Mouse (Mus musculus): ENCODE measurements around the gene Acsbg2.
"Not testable (repeated sequence)": the region's sequence is repeated elsewhere in the genome, so short reads cannot be mapped to it uniquely, and the experiment has no call there.

The Acsbg2 gene

DNA sequence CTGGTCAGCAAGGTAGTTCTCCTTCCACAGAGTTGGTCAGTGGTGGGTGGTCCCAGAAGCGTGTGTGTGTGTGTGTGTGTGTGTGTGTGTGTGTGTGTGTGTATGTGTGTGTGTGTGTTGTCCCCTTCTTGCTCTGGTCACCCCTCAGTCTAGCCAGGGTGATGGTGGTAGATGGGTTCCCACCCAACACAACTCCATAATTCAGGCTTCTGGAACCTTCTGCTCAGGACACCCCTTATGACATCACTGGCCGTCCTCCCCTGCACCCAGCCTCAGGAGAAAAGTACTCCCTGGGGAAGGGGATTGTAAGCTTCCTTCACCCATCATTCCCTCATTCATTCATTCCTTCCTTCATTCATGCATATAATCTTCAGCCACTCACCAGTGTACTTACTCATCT, at the start of gene Acsbg2:
TSS of gene Acsbg2 (minus strand) at position 211 of the 400 bp plus-strand sequence.
- DNase-seq: no peak

DNA sequence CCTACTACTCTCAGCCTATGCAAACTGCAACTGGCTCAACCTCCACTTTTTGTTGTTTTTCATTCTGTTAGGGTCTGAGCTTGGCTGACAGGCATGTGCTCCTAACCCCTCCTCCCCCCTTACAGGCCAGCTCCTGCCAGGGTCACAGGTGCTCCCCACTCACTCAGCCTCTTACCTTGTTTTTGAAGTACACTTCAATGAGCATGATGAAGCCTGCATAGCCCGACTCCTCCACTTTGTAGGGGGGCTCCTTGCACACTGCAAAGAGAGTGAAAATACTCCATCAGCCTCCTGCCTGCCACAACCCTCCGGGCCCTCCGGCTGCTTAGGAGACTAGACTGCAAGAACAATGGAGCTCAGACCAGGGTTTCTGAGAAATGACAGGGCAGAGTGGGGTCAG, 45.5 kb upstream of the Acsbg2 start:
- DNase-seq: no peak

DNA sequence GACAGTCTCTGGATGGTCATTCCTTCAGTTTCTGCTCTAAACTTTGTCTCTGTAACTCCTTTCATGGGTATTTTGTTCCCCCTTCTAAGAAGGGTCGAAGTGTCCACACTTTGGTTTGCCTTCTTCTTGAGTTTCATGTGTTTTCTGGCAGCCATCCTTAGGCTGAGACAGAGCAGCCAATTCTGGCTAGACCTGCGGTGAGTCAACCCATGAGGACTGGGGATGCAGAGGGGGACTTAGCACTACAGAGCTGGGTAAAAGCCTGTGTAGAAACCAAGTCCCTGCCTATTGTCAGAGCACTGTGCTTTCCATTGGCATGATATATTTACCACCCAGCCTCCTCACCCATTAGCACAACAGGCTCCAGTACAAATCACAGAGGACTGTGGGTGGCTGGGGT, 42.9 kb upstream of the Acsbg2 start:
- no peak for DNase-seq

DNA sequence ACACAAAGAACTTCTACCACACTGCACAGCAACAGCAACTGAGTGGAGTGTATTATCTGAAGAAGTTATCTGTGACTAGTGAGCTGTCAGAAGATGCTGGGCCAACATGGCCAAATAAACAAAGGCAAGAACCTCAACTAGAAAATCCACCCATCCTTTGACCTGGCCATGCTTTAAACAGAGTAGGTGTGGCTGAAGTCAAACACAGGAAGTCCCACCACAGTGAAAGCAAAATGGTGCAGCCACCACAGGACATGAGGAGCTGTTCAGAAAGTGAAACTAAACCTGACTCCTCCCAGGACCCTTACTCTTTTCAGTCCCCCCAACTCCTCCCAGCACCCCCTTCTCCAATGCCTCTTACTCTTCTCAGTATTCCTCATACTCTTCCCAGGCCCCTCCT, 39.2 kb upstream of the Acsbg2 start:
- DNase-seq: no peak

DNA sequence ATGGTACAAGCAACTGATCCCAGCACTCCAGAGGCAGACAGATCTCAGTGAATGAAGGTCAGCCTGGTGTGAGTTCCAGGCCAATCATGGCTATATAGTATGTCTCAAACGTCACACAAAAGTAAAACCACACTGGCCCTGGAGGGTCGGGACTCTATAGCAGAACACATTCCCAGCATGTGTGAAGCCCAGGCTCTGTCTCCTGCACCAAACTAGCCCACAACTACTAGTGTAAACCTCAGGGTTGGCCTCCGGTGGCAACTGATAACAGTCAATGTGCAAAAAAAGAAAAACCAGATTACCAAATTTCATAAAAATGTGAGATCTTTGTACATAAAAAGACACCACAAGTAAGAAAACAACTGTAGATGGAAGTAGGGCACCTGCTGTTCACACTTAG, 38.8 kb upstream of the Acsbg2 start:
- no peak for DNase-seq

DNA sequence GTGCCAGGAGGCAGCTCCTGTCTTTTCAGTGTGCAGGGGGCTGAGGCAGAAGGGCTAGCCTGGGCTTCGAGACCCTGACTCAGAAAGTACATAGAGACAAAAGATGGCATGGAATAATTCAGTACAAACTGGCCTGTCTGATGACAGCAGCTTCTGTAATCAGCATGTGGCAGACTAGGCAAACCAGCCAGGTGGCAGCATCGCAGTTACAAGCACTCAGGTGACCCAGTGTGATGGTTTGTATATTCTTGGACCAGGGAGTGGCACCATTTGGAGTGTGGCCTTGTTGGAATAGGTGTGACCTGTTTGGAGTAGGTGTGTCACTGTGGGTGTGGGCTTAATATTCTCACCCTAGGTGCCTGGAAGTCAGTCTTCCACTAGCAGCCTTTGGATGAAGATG, 35.5 kb upstream of the Acsbg2 start:
- DNase-seq: not testable (repeated sequence)

DNA sequence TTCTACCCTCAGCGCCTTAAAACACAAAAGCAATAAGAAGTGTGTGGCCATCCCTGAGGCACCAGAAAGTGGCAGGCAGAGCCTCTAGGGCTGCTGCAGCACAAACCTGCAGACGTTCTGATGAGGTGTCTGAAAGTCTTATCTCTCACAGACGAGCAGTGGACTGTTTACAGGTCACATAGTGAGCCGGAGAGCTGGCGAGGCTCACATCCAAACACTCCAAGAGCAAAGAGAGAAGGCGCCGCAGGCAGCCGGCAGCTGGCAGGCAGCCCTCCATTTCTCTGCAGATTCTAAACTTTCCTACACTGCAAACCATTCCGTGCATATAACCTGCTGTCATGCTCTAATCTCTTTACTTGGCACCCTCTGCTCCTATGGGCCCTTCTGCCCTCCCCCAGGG, 33.6 kb upstream of the Acsbg2 start:
- no peak for DNase-seq

DNA sequence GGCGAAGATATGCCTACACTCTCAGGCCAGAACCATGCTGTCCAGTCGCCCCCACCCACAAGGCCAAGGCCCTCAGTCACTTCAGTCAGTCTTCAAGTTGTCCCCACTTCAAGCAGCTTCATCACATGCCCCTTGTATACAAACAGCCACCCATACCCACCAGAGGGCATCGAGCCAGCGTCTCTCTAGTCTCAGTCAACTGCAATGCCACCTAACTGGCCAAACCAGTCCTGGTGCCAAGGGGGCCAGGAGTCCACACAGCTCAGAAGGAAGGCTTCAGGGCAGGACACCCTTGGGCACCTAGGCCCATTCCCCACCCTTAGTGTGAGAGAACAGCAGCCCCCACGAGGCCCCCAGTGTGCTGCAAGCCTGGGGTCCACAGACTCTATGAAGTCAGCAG, 32.8 kb upstream of the Acsbg2 start:
- no peak for DNase-seq

DNA sequence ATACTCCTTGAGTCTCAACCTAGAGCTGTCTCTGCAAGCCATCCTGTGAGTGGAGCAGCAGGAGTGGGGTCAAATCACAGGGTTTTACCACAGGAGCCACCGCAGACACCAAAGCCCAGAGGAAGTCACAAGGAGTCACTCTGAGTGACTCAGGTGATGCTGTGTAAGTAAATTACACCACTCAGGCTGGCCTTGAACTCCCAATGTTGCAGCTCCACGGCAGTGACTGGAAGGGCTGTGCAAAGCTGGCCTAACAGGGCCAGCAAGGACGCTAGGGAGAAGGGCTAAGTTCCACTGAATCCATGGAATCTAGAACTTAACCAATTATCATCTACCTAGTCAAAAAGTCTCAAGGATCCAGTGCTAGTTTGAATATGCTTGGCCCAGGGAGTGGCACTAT, 31.9 kb upstream of the Acsbg2 start:
- no peak for DNase-seq

DNA sequence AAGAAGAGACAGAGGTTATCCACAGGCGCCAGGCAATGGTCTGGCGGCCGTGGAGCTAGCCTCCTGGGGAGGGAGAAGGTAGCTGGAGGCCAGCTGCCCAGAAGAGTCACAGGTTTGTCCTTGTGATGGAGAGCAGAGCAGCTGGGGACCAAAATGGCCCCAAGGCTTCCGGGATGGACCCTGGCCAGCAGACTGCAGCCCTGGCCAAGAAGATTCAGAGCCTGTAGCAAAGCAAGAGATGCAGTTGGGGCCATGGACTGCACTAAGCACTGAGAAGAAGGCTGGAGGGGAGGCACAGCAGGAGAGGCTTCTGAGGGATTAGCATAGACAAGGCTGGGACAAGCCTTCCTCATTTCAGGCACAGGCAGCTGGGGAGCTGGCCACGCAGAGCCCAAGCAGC, 28.5 kb upstream of the Acsbg2 start:
- no peak for DNase-seq

DNA sequence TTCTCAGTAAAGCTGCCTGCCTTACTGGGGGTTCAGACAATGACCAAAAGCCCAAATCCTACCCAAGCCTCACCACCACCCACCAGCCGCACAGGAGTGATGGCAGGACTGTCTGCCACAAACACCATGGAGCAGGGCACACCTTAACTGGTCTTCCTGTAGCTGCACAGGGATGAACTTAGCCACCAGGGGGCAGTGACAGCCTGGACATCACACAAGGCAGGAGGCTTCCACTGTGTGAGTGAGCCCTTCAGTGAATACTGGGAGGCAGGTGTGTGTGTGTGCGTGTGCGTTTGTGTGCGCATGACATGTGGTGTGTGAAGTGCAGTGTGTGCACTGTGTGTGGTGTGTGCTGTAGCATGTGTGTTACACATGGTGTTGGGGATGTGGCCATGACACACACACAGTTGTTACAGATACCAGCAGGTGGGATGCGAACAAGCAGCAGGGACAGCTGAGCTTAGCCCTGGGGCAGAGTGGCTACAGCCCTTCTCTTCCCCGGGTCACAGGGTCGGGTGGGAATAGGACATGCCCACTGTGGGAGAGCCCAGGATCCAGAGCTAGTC, 23.5 kb upstream of the Acsbg2 start:
- peak; percentile 61 to 80 for DNase-seq

DNA sequence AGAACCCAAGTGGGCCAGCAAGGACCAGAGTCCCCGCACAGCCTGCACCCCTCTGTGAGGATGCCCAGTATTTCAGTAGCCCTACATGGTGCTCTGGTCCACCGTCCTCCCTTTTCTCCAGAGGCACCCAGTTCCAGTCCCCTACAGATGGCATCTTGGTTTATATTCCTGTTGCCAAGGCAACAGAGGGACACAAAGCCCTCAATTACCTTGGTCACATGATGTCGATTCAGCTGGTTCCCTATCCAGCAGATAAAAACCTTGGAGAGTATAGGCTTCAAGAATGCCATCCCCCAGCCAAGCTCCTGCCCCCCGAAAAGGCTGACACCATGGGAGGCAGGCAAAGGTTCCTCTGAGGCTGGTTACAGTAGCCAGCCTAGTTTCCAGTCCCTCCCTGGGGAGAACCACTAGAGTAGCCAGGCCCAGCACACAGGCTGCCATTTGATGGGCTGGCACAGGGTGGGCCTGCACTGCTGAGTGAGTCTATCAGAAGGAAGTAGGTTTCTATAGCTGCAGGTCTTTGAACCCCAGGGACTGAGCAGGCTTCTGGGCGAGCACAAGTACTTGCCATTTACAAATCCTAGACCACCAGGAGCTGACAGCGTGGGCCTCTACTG, 22.4 kb upstream of the Acsbg2 start:
- no peak for DNase-seq

DNA sequence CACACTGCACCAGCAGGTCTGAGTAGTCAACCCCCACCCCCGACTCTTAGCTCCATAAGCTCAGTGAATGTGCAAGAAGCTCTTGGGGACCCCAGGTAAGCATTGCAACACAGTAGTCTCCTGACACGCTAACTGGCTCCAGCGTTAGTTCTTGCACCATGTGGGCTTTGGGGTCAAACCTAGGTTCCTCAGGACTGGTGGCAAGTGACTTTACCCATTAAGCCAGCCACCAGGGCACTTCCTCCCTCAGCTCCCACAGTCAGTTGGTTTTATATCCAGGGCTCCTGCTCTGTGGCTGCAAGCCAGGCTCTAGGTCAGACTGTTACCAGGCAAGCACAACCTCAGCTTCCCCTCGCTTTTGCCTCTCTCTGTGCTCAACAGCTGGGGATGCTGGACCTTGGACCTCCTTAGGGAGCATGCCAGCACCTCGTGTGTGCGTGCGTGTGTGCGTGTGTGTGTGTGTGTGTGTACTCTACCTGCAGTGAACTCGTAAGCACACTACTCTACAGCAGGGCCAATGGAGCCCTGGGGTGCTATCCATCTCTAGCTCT, 21.2 kb upstream of the Acsbg2 start:
- DNase-seq: no peak

DNA sequence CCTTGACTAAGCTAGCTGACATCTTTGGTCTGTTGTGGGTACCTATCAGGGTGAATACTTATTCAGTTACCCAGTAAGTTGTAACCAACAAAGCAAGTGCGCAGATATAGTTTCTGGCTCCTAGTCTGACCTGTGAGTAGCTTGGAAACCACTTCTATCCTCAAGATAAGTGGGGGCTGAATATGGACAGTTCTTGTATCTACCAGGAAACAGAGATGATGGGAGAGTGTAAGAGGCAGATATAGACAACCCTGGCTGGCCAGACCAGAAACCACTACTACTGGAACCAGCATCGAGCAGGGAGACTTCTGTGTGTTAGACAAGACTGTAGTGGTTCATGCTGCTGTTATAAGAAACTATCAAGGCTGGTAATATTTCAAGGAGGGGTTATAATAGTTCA, 15.8 kb upstream of the Acsbg2 start:
- no peak for DNase-seq

DNA sequence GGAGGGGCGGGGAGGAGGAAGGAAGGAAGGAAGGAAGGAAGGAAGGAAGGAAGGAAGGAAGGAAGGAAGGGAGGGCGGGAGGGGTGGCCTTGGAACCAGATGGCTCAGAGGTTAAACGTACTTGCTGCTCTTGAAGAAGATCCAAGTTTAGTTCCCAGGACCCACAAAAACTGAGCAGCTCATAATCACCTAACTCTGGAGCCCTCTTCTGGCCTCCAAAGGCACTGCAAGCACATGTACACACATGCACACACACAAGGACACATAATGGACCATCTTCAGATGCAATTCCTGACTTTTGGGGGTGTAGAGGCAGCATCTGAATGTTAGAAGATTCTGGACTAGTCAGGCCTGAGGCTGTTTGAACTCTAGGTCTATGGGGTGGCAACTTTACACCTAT, 13.8 kb upstream of the Acsbg2 start:
- DNase-seq: no peak

DNA sequence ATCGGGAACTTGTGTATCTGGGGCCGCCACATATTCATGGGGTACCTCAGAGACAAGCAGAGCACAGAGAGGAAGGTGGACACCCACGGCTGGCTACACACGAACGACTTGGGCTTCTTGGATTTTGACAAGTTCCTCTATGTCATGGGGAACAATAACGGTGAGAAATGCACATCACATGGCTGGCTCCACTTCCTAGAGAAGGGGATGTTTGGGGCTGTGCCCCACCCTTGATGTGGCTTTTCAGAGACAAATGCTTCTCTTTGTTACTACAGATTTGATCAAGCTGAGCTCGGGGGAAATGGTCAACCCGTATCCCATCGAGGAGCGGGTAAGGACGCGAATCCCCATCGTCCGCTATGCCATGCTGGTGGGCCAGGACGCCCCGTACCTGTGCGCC, 10.6 kb upstream of the Acsbg2 start:
- no peak for DNase-seq

DNA sequence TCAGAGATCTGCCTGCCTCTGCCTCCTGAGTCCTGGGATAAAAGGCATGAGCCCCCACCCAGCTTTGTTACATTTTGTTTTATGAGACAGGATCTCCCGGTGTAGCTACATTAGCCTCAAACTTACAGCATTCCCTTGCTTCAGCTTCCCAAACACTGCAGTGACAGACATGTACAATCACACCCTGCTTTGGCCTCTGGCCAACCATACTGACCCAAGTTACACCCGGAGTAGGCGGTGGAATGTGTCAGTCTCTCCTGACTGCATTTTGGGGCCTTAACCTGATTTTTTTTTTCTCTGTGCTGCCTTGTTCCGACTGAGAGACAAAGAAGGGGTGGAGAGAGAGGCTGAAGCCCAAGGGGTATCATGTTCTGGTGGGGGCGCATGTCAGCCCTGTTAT, 10.1 kb upstream of the Acsbg2 start:
- no peak for DNase-seq

DNA sequence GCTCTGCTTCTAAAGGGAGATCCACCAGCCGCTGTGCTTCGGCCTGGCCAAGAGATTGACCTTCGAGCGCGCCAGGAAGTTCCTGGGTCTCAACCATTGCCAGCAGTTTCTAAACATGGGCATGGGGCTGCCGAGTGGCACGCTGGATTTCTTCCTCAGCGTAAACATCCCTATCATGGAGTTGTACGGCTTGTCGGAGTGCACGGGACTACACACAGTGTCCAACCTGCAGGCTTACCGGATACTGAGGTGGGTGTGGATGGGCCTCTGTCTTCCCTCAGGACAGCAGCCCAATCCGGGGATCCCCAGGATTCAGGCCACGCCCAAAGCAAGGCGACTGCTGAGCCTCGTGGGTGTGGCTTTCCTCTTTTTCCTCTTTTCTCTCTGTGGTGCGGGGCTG, 9.4 kb upstream of the Acsbg2 start:
- DNase-seq: no peak

DNA sequence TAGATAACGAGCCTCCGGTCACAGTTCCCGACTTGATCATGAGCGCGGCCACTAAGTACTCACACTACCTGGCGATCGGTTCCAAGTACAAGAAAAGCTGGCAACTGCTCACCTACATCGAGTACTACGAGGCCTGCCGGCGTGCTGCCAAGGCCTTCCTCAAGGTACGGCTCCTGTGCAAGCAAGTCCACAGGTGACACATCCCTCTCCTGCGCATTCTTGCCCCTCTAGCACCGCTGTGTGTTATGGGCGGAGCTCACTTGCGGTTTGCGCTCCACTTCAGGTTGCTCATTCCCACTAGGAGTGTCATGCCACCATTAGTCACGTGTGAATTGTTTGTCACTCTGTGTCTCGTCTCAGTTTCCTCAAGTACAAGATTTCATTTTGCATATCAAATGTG, 3.2 kb upstream of the Acsbg2 start:
- no peak for DNase-seq

DNA sequence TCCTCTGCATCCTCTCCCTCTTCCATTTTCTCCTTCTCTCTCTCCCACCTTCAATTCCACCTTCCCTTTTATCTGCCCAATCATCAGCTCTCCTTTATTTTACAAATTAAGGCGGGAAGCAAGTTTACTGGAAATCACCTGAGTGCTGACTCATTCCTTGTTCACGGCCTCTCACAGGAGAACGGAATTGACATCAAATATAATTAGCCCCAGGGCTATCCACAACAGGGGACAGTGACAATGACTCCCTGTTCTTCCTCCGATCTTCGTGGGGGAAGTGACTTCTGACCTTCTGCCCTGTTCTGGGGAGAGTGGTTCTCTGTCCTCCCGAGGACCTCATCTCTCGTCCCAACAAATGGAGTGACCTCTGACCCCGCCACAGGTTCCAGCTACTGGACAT, 2.7 kb upstream of the Acsbg2 start:
- DNase-seq: no peak

DNA sequence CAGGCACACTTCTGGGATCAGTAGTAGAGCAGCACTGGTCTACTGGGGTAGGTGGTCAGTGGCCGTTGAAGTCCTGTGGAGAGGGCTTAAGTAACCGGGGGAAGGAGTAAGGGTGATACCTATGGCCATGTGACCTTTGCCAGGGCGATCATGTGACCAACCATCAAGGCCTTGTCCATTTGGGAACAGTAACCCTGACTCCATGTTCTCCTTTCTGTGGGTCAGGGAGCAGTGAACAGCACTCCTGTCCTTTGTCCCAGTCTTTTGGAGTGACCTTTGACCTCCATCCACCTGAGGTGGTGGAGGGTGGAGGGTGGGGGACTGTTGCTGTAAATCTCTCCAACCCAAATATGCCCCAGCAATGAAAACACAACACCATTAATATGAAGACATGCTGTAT, 2.2 kb upstream of the Acsbg2 start:
- no peak for DNase-seq

DNA sequence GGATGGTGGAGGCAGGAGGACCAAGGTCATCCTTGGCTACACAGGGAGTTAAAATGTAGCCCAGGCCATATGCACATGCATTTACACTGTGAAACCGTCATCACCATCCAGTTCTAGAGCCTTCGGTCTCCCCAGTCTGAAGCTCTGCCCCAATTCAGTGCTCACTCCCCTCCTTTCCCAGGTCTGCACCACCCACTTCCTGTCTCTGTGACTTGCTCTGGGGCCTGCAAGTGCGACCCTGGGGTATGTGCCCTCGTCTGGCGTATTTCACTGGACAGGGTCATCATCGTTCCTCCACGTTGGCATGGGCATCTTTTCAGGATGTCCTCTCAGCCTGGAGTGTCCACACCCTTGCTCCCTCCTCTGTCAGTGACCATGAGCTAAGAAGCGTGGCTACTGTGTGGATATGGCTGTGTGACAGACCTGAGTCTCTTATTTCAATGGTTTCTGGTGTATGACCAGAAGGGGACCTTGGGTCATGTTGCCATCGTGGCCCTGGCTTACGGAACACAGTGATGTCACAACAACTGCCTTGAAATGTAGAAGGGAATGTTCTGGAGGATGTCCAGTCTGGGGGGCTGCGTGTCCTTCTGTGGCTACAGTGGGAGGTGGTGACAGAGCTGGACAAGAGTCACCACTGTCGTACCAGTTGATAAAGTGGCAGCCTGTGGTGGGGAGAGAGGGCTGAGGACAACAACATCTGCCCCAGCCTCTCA, 847 bp upstream of the Acsbg2 start, which contains the start of gene 1700061G19Rik:
TSS of gene 1700061G19Rik (plus strand) at position 542 of the 716 bp plus-strand sequence.
- DNase-seq: no peak

DNA sequence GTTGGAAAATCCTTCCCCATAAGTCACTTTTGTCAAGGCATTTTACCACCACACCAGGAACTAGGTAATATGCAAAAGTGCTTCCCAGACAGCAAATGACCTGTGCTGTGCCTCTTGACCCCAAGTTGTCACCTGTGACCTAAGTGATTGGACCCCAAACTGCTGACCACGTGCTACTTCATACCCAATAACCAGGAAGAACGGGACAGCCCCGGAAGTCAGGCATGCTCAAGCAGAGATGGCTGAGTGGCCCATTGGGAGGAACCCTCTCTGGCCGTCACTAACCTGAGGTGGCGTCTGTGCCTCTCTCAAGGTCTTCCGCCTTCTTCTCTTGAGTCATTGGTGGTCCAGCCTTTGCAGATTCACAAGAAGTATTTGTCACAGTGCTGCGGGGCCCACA, 1.7 kb downstream of the Acsbg2 start:
- no peak for DNase-seq

DNA sequence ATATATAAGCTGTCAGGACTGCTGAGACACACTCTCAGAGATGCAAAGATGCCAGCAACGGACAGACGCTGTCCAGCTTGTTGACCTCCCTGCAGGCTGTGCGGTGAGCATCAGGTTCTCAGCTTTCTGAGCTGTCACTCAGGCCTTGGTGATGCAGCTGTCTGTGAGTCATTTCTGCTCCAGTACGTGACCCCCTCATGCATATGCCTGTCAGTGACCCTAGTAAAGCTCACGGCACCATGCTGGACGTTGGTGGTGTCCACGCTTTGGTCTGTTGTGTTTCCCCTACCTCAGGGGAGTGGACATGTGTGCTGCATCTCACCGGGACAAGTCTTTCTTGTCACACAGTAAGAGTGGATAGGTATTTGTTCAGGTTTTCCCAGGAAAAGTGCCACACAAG, 2.5 kb downstream of the Acsbg2 start:
- no peak for DNase-seq
